Mouse (Mus musculus): ENCODE data around the gene Prkn. TPM values are rescaled to one million over a fixed set of nuclear protein-coding genes. Genes with fewer than 3 reads are reported as not detected.
A peak's percentile ranks its signal among the peaks of the same experiment; 100 is the strongest.

The Prkn gene
- total RNA-seq, 2 experiments from 2014 or later: 8.7 to 10.8 TPM

DNA sequence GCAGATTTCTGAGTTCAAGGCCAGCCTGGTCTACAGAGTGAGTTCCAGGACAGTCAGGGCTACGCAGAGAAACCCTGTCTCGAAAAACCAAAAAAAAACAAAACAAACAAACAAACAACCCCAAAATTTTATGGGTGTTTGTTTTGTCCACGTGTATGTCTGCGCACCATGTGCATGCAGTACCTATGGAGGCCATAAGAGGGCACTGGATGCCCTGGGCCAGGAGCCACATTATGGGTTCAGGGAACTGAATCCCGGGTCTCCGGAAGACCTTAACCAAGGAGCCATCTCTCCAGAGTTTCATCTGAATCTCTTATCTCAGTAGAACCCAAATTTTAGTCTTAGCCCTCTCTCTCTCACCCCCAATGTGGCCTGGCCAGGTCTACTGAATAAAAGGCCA is 1263.6 kb downstream of the Prkn start:
- peak; percentile 15 for DNase-seq

DNA sequence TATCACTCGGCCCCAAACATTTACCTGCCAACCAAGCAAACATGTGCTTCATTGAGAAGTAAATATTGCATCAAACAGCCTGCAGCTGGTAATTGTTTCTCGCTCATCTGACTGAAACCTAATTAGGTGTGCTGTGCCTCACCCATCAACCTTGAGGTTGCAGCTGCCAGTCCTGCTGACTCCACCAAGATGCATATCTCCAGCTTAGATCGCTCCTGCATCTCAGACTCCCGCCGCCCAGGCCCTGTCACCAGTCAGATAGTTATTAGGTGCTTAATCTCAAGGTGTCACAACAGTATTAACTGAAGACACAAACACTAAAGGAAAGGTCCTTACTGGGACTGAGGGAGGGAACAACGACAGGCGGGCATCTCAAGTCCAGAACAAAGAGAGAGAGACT is 1264.1 kb downstream of the Prkn start:
- DNase-seq: no peak

GRCm38 (mm10) chr17:12104690-12105089 is 1264.5 kb downstream of the Prkn start:
- DNase-seq: no peak

GRCm38 (mm10) chr17:12106255-12106654 is 1266.1 kb downstream of the Prkn start:
- DNase-seq: no peak

Other genes starting within 250 kb of the Prkn start
- gene Pacrg, start 73 bp upstream of the Prkn start, total RNA-seq (2021): 1 to 10 TPM; 2.0 to 3.0 TPM

Data from adrenal gland, postnatal 10 days (tissue).